Mouse (Mus musculus): ENCODE results near the gene Znrf1. TPM values are rescaled to one million over a fixed set of nuclear protein-coding genes. Genes with fewer than 3 reads are reported as not detected.

Znrf1 gene
- polyA plus RNA-seq, 1 experiment, result 57.0 TPM

Other genes starting within 250 kb of the Znrf1 start
- gene Rfwd3, start 235.9 kb upstream of the Znrf1 start, polyA plus RNA-seq (2012; rRNA removed), result 18.7 and 19.5 TPM in 2 replicates
- gene Mlkl, start 197.9 kb upstream of the Znrf1 start, polyA plus RNA-seq (2012; rRNA removed), result 2.0 and 3.6 TPM in 2 replicates
- gene Fa2h, start 142.3 kb upstream of the Znrf1 start, polyA plus RNA-seq (2012; rRNA removed), result 11.3 and 12.6 TPM in 2 replicates
- 13.0 and 14.0 TPM in 2 replicates for gene Wdr59, start 14.0 kb upstream of the Znrf1 start, polyA plus RNA-seq (2012; rRNA removed)
- gene Ldhd, start 94.3 kb downstream of the Znrf1 start, polyA plus RNA-seq (2012; rRNA removed), result 371 and 461 TPM in 2 replicates
- 12.1 and 12.7 TPM in 2 replicates for gene Zfp1, start 107.3 kb downstream of the Znrf1 start, polyA plus RNA-seq (2012; rRNA removed)
- gene Ctrb1, start 154.9 kb downstream of the Znrf1 start, polyA plus RNA-seq (2012; rRNA removed), result 4.4 and 35.9 TPM in 2 replicates
- 54.5 and 58.1 TPM in 2 replicates for gene Bcar1, start 207.7 kb downstream of the Znrf1 start, polyA plus RNA-seq (2012; rRNA removed)